14 mouse cellular contexts compared by ENCODE assay signal in genomic region chr19:6299003-6299402, GRCm38 (mm10). TPM values are rescaled to one million over a fixed set of nuclear protein-coding genes. Genes with fewer than 3 reads are reported as not detected.
DNase-seq lines count a peak whose midpoint lies in the region; ATAC-seq and TF ChIP-seq lines count a peak whose summit lies in the region.
"Had no signal": no experiment of that assay in that cellular context is flagged by ENCODE, and none has a peak within 500 bp of the region (broad histone marks: within the 10 kb centered on the region; RNA-seq: fewer than 3 reads in every experiment).

No protein-coding gene starts in this region.

- no peak overlapping the region for H3K9ac ChIP-seq in forebrain, embryonic 12.5 days
- no peak overlapping the region for H3K9ac ChIP-seq in kidney, embryonic 15.5 days
- H3K9ac ChIP-seq in liver, embryonic 14.5 days (replicated peaks) = peak overlapping the region; percentile 23; the same call in 1 of the 2 replicates
- H3K9ac ChIP-seq in midbrain, embryonic 16.5 days (ENCODE audit: low read depth, low read length) = no peak overlapping the region

- 89% methylated on average over 4 of the region's 4 CpGs for WGBS in forebrain, embryonic 10.5 days
- 85% methylated on average over 4 of the region's 4 CpGs for WGBS in forebrain, embryonic 12.5 days
- 56% methylated on average over 4 of the region's 4 CpGs for WGBS in kidney, embryonic 15.5 days
- WGBS in liver, embryonic 14.5 days (ENCODE audit: insufficient replicate concordance) = 51% methylated on average over 4 of the region's 4 CpGs
- WGBS in midbrain, embryonic 16.5 days = 84% methylated on average over 4 of the region's 4 CpGs

- 0 out of 2 replicates have a peak overlapping the region, but pooled peaks have one; percentile 15 for H3K27ac ChIP-seq in forebrain, embryonic 10.5 days
- H3K27ac ChIP-seq in forebrain, embryonic 12.5 days = no peak overlapping the region
- peak overlapping the region; percentile 68; the same call in 1 of the 2 replicates for H3K27ac ChIP-seq in kidney, embryonic 15.5 days
- H3K27ac ChIP-seq in liver, embryonic 14.5 days = peak overlapping the region; percentile 79
- no peak overlapping the region for H3K27ac ChIP-seq in midbrain, embryonic 16.5 days (ENCODE audit: low read length)

- TF ChIP-seq EP300 in liver, embryonic 14.5 days (IDR thresholded peaks at IDR 0.05; ENCODE audit: low read depth) = no peak

- H3K4me2 ChIP-seq in forebrain, embryonic 12.5 days = no peak overlapping the region
- no peak overlapping the region for H3K4me2 ChIP-seq in kidney, embryonic 15.5 days
- peak overlapping the region; percentile 55 for H3K4me2 ChIP-seq in liver, embryonic 14.5 days (ENCODE audit: low read depth)
- H3K4me2 ChIP-seq in midbrain, embryonic 16.5 days (ENCODE audit: low read length) = no peak overlapping the region
- H3K4me2 ChIP-seq: midbrain, embryonic 11.5 days had no signal

- no peaks in the 10 kb centered on the region for H3K9me3 ChIP-seq in forebrain, embryonic 10.5 days
- H3K9me3 ChIP-seq in forebrain, embryonic 12.5 days = no peaks in the 10 kb centered on the region
- no peaks in the 10 kb centered on the region for H3K9me3 ChIP-seq in kidney, embryonic 15.5 days (replicated peaks)
- H3K9me3 ChIP-seq in liver, embryonic 14.5 days (ENCODE audit: control insufficient read depth, low read length) = no peaks in the 10 kb centered on the region
- H3K9me3 ChIP-seq in midbrain, embryonic 16.5 days (replicated peaks; ENCODE audit: control insufficient read depth, low read length, poor library complexity, severe bottlenecking) = no peaks in the 10 kb centered on the region

- no peak for DNase-seq in forebrain, embryonic 10.5 days (ENCODE audit: extremely low spot score, low spot score)
- DNase-seq in kidney, postnatal 25 days = no peak
- peak; percentile 44 for DNase-seq in CD4-positive helper T cell, adult 2 months (ENCODE audit: low read depth, low spot score)
- no peak for DNase-seq in liver, embryonic 14.5 days (ENCODE audit: low read depth in 3 of 3, low spot score in 3 of 3)
- DNase-seq in right cerebral cortex, postnatal 14 days = no peak
- DNase-seq: cerebellum, adult 9-10 months; gastrocnemius, postnatal 36 days; left cerebral cortex, postnatal 4 days had no signal

- peaks cover 70% of the 10 kb centered on the region for H3K36me3 ChIP-seq in forebrain, embryonic 10.5 days (replicated peaks)
- H3K36me3 ChIP-seq in forebrain, embryonic 12.5 days (replicated peaks) = peaks cover 68% of the 10 kb centered on the region
- H3K36me3 ChIP-seq in kidney, embryonic 15.5 days = peaks cover 64% of the 10 kb centered on the region
- peaks cover 43% of the 10 kb centered on the region for H3K36me3 ChIP-seq in liver, embryonic 14.5 days (replicated peaks; ENCODE audit: control insufficient read depth, insufficient read depth, low read depth)
- peaks cover 34% of the 10 kb centered on the region for H3K36me3 ChIP-seq in midbrain, embryonic 16.5 days (ENCODE audit: control insufficient read depth, insufficient read depth, low read length)

- no peak for ATAC-seq in forebrain, embryonic 12.5 days (ENCODE audit: low FRiP score)
- ATAC-seq in kidney, embryonic 15.5 days (replicated peaks; ENCODE audit: low FRiP score) = no peak
- no peak for ATAC-seq in liver, embryonic 14.5 days (ENCODE audit: insufficient read depth)
- ATAC-seq in midbrain, embryonic 16.5 days = no peak
- ATAC-seq: forebrain, embryonic 14.5 days; hindbrain, postnatal 0 days had no signal

- H3K4me1 ChIP-seq in forebrain, embryonic 10.5 days = peaks cover 24% of the 10 kb centered on the region
- H3K4me1 ChIP-seq in forebrain, embryonic 12.5 days = no peaks in the 10 kb centered on the region
- peaks cover 13% of the 10 kb centered on the region; the same call in 1 of the 2 replicates for H3K4me1 ChIP-seq in kidney, embryonic 15.5 days
- peaks cover 73 to 74% of the 10 kb centered on the region in 2 experiments for H3K4me1 ChIP-seq in liver, embryonic 14.5 days (replicated peaks; ENCODE audit: control insufficient read depth in 2 of 2, insufficient read depth in 2 of 2, low read length in 1 of 2)
- H3K4me1 ChIP-seq in midbrain, embryonic 16.5 days (ENCODE audit: control insufficient read depth, insufficient read depth, low read length) = no peaks in the 10 kb centered on the region

- H3K27me3 ChIP-seq in forebrain, embryonic 10.5 days (ENCODE audit: poor library complexity, severe bottlenecking) = no peaks in the 10 kb centered on the region
- H3K27me3 ChIP-seq in forebrain, embryonic 12.5 days = no peaks in the 10 kb centered on the region
- H3K27me3 ChIP-seq in kidney, embryonic 15.5 days = no peaks in the 10 kb centered on the region
- no peaks in the 10 kb centered on the region for H3K27me3 ChIP-seq in liver, embryonic 14.5 days (ENCODE audit: control insufficient read depth, insufficient read depth, low read length)
- no peaks in the 10 kb centered on the region for H3K27me3 ChIP-seq in midbrain, embryonic 16.5 days (ENCODE audit: control insufficient read depth, insufficient read depth, low read depth, low read length)

- no peak overlapping the region for H3K4me3 ChIP-seq in forebrain, embryonic 10.5 days
- no peak overlapping the region for H3K4me3 ChIP-seq in forebrain, embryonic 12.5 days (replicated peaks)
- no peak overlapping the region for H3K4me3 ChIP-seq in kidney, embryonic 15.5 days (replicated peaks)
- H3K4me3 ChIP-seq in liver, embryonic 14.5 days (ENCODE audit: insufficient read depth in 1 of 2, low read depth in 2 of 2, low read length in 2 of 2) = no peak overlapping the region
- H3K4me3 ChIP-seq in midbrain, embryonic 16.5 days (ENCODE audit: low read depth, low read length) = no peak overlapping the region

- TF ChIP-seq CTCF in liver, embryonic 14.5 days (IDR thresholded peaks at IDR 0.05; ENCODE audit: low read depth) = no peak

RNA-seq across cellular contexts. Expression of gene Cdc42bpg, which starts 7.3 kb away (rescaled TPM):
- 0.23 and 0.24 TPM in 2 replicates for polyA plus RNA-seq in forebrain, embryonic 10.5 days (2016; fragmentation: Nextera tagmentation; extraction: Ambion mirVana)
- polyA plus RNA-seq in forebrain, embryonic 12.5 days (2016; fragmentation: Nextera tagmentation; extraction: Ambion mirVana) = 0.36 and 0.38 TPM in 2 replicates
- polyA plus RNA-seq in kidney, embryonic 15.5 days (2015; fragmentation: Nextera tagmentation; extraction: Ambion mirVana) = 0.78 and 1.0 TPM in 2 replicates
- 2.0 and 2.1 TPM in 2 replicates for polyA plus RNA-seq in liver, embryonic 14.5 days (2012; rRNA removed)
- 0.32 and 0.33 TPM in 2 replicates for polyA plus RNA-seq in liver, embryonic 14.5 days (2014; fragmentation: Nextera tagmentation; extraction: Ambion mirVana)
- 0.34 and 0.35 TPM in 2 replicates for polyA plus RNA-seq in midbrain, embryonic 16.5 days (2015; fragmentation: Nextera tagmentation; extraction: Ambion mirVana)

RNA-seq across cellular contexts. Expression of gene Ehd1, which starts 22.5 kb away (rescaled TPM):
- 76.8 and 82.1 TPM in 2 replicates for polyA plus RNA-seq in forebrain, embryonic 10.5 days (2016; fragmentation: Nextera tagmentation; extraction: Ambion mirVana)
- polyA plus RNA-seq in forebrain, embryonic 12.5 days (2016; fragmentation: Nextera tagmentation; extraction: Ambion mirVana) = 86.6 and 89.0 TPM in 2 replicates
- polyA plus RNA-seq in kidney, embryonic 15.5 days (2015; fragmentation: Nextera tagmentation; extraction: Ambion mirVana) = 67.8 and 81.8 TPM in 2 replicates
- 65.3 and 81.6 TPM in 2 replicates for polyA plus RNA-seq in liver, embryonic 14.5 days (2012; rRNA removed)
- polyA plus RNA-seq in liver, embryonic 14.5 days (2014; fragmentation: Nextera tagmentation; extraction: Ambion mirVana) = 38.0 and 49.6 TPM in 2 replicates
- 99.6 and 103 TPM in 2 replicates for polyA plus RNA-seq in midbrain, embryonic 16.5 days (2015; fragmentation: Nextera tagmentation; extraction: Ambion mirVana)

RNA-seq across cellular contexts. Expression of gene Men1, which starts 35.8 kb away (rescaled TPM):
- polyA plus RNA-seq in forebrain, embryonic 10.5 days (2016; fragmentation: Nextera tagmentation; extraction: Ambion mirVana) = 115 and 130 TPM in 2 replicates
- 97.1 and 107 TPM in 2 replicates for polyA plus RNA-seq in forebrain, embryonic 12.5 days (2016; fragmentation: Nextera tagmentation; extraction: Ambion mirVana)
- polyA plus RNA-seq in kidney, embryonic 15.5 days (2015; fragmentation: Nextera tagmentation; extraction: Ambion mirVana) = 82.1 and 91.8 TPM in 2 replicates
- polyA plus RNA-seq in liver, embryonic 14.5 days (2012; rRNA removed) = 19.9 and 20.4 TPM in 2 replicates
- polyA plus RNA-seq in liver, embryonic 14.5 days (2014; fragmentation: Nextera tagmentation; extraction: Ambion mirVana) = 12.5 and 13.5 TPM in 2 replicates
- 71.4 and 74.8 TPM in 2 replicates for polyA plus RNA-seq in midbrain, embryonic 16.5 days (2015; fragmentation: Nextera tagmentation; extraction: Ambion mirVana)

RNA-seq across cellular contexts. Expression of gene Map4k2, which starts 41.9 kb away (rescaled TPM):
- 12.6 and 14.5 TPM in 2 replicates for polyA plus RNA-seq in forebrain, embryonic 10.5 days (2016; fragmentation: Nextera tagmentation; extraction: Ambion mirVana)
- 14.4 and 15.1 TPM in 2 replicates for polyA plus RNA-seq in forebrain, embryonic 12.5 days (2016; fragmentation: Nextera tagmentation; extraction: Ambion mirVana)
- polyA plus RNA-seq in kidney, embryonic 15.5 days (2015; fragmentation: Nextera tagmentation; extraction: Ambion mirVana) = 18.7 and 21.9 TPM in 2 replicates
- polyA plus RNA-seq in liver, embryonic 14.5 days (2012; rRNA removed) = 15.9 and 17.6 TPM in 2 replicates
- polyA plus RNA-seq in liver, embryonic 14.5 days (2014; fragmentation: Nextera tagmentation; extraction: Ambion mirVana) = 3.0 and 3.7 TPM in 2 replicates
- polyA plus RNA-seq in midbrain, embryonic 16.5 days (2015; fragmentation: Nextera tagmentation; extraction: Ambion mirVana) = 19.0 and 20.1 TPM in 2 replicates

RNA-seq across cellular contexts. Expression of gene Atg2a, which starts 57.5 kb away (rescaled TPM):
- 11.1 and 11.4 TPM in 2 replicates for polyA plus RNA-seq in forebrain, embryonic 10.5 days (2016; fragmentation: Nextera tagmentation; extraction: Ambion mirVana)
- polyA plus RNA-seq in forebrain, embryonic 12.5 days (2016; fragmentation: Nextera tagmentation; extraction: Ambion mirVana) = 12.0 and 14.2 TPM in 2 replicates
- polyA plus RNA-seq in kidney, embryonic 15.5 days (2015; fragmentation: Nextera tagmentation; extraction: Ambion mirVana) = 9.8 and 12.1 TPM in 2 replicates
- polyA plus RNA-seq in liver, embryonic 14.5 days (2012; rRNA removed) = 5.0 and 5.4 TPM in 2 replicates
- polyA plus RNA-seq in liver, embryonic 14.5 days (2014; fragmentation: Nextera tagmentation; extraction: Ambion mirVana) = 4.1 and 4.4 TPM in 2 replicates
- polyA plus RNA-seq in midbrain, embryonic 16.5 days (2015; fragmentation: Nextera tagmentation; extraction: Ambion mirVana) = 12.9 and 15.5 TPM in 2 replicates

Comparison
In these comparisons a context has a peak if more than half of its experiments do, and no peak if none do; other contexts are left out.
1. H3K27ac ChIP-seq: peak in forebrain, embryonic 10.5 days (single experiment), kidney, embryonic 15.5 days (single experiment) and liver, embryonic 14.5 days (single experiment); none in forebrain, embryonic 12.5 days (single experiment) and midbrain, embryonic 16.5 days (single experiment).